Mouse (Mus musculus) megakaryocyte, embryonic 14.5 days (primary cell): ENCODE measurements around the gene Gm13090.

Experiments
- FLI1 ChIP-seq: IDR thresholded peaks from 2 replicates; pipeline ENCODE4 v1.6.1; 2012; ENCODE audit warnings: low read length, inconsistent platforms, mixed read lengths
- GATA1 ChIP-seq: IDR thresholded peaks from 3 replicates; pipeline ENCODE4 v1.6.1; 2012; ENCODE audit warnings: mixed read lengths, low read length, inconsistent platforms, borderline replicate concordance

GRCm38 (mm10) chr4:151139053-151139840 is 49.9 kb downstream of the Gm13090 start:
- TF ChIP-seq FLI1 (no peak), GATA1 (no peak)
